Mouse (Mus musculus) adipocyte (in vitro differentiated cells): ENCODE results near the gene Rad21l.
"Not testable (repeated sequence)": the region's sequence is repeated elsewhere in the genome, so short reads cannot be mapped to it uniquely, and the experiment has no call there.

ENCODE experiments used
- DNase-seq: peaks from one replicate; pipeline ENCODE4 v3.0.0-alpha.2; 2016; ENCODE audit warnings: low spot score

Gene Rad21l

GRCm38 (mm10) chr2:151629310-151629709 is 39.0 kb downstream of the Rad21l start:
- no peak for DNase-seq

DNA sequence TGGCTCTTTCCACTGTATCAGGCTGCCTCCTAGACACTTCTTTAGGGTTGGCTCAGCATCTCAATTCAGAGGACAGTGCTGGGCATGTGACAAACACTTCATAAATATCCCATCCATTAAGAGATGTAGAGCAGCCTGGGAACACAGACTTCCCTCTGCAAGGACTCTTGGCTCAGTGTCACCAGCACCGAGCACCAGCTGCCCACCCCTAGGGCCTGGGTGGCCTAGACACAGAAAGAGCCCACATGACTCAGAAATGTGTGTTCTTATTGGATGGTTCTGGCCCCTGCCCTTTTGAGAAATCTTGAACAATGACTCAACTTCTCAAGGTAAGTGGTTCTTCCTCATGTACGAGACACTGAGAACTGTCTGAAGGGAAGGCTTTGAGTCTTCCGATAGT is 40.3 kb downstream of the Rad21l start:
- DNase-seq = no peak

DNA sequence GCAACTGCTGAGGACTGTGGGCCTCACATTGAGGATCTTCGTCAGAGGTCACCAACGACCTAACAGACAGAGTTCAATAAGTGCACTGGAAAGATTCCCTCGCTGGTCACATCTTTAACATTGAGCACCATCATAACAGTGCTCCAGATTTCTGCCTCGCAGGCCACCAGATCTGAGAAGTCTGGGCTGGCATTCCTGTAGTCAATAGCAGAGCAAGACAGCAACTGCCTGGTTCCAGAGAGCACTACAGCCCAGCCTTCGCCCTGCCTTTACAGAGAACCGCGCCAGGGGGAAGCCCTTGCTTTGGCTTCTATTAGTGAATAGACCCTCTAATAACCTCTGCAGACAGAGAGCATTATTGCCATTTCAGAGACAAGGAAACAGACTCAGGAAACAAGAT is 42.0 kb downstream of the Rad21l start:
- DNase-seq = no peak

GRCm38 (mm10) chr2:151623776-151624175 is 44.6 kb downstream of the Rad21l start:
- DNase-seq = no peak

GRCm38 (mm10) chr2:151616551-151617329 is 51.6 kb downstream of the Rad21l start:
- peak; percentile 57 for DNase-seq

GRCm38 (mm10) chr2:151615779-151616178 is 52.6 kb downstream of the Rad21l start:
- DNase-seq = not testable (repeated sequence)

DNA sequence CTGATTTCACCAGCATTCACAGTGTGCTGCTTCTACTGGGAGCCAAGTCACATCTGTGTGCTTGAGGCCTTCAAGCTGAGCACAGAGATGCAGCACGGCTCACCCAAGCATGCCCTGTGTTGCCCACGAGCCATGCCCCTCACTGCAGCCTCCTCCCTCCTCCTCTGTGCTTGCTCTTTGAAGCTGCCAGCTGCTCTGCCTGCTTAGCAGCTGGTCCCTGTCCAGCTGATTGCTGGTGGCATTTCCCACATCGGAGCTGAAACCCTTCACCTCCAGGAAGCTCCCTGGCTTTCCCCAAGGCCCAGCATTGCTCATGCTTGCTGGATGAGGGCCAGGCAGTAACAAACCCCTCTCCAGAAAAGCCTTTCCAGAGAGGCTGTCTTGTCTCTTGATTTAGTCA is 58.4 kb downstream of the Rad21l start:
- peak; percentile 27 for DNase-seq

DNA sequence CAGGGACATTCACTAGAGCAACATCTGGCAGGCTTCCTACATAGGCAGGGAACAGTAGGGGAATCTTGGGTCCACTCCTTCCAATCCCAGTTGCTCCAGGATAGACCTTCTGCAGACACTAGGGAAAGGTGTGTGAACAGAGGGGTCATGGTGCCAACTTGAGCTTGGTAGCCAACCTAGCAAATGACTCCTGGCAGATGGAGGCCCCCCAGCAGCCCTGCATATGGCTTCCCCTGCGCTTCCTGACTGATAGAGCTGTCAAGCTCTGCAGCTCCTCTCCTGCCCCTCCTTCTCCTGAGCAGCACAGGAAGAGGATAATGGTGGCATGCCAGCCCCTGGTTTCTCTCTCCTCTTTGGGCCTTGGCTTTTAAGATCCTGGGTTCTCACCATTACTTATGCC is 59.9 kb downstream of the Rad21l start:
- no peak for DNase-seq

- DNase-seq = no peak
Observed at GRCm38 (mm10) chr2:151605437-151605987, 62.8 kb downstream of the Rad21l start.

DNA sequence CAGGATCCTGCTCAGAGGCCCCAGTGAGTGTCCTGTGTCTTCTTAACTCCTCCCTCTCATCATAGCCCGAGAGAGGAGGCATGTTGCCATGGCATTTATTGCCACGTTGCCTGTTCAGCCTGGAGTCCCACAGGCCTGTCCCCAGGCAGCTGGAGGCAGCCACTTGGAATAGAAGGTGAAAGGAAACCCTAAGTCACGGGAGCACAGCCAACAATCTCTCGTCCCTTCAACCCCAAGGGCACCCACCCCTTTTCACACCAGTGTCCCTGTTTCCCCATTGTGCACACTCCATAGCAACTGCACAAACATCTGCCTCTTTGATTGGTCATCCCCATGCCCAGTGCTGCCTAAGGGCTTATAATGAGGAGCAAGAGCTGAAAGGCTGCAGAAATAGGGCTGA is 64.7 kb downstream of the Rad21l start:
- peak; percentile 57 for DNase-seq

- no peak for DNase-seq
Observed at GRCm38 (mm10) chr2:151602106-151602505, 66.2 kb downstream of the Rad21l start.

GRCm38 (mm10) chr2:151598068-151598467 is 70.3 kb downstream of the Rad21l start:
- DNase-seq = no peak
